9 mouse cellular contexts compared by ENCODE assay signal in genomic region chr2:25331470-25331869, GRCm38 (mm10). TPM values are rescaled to one million over a fixed set of nuclear protein-coding genes. Genes with fewer than 3 reads are reported as not detected.
DNase-seq lines count a peak whose midpoint lies in the region; ATAC-seq and TF ChIP-seq lines count a peak whose summit lies in the region.
"Had no signal": no experiment of that assay in that cellular context is flagged by ENCODE, and none has a peak within 500 bp of the region (broad histone marks: within the 10 kb centered on the region; RNA-seq: fewer than 3 reads in every experiment).

No protein-coding gene starts in this region.

- peak overlapping the region; percentile 97 for H3K4me2 ChIP-seq in forebrain, embryonic 13.5 days
- H3K4me2 ChIP-seq in liver, embryonic 14.5 days (ENCODE audit: low read depth) = peak overlapping the region; percentile 92

- no peak overlapping the region for H3K27ac ChIP-seq in forebrain, embryonic 13.5 days
- H3K27ac ChIP-seq in liver, embryonic 14.5 days = no peak overlapping the region

- H3K4me3 ChIP-seq in forebrain, embryonic 13.5 days = peak overlapping the region; percentile 90
- peak overlapping the region; percentile 86 to 99 for H3K4me3 ChIP-seq in liver, embryonic 14.5 days (ENCODE audit: insufficient read depth in 1 of 2, low read depth in 2 of 2, low read length in 2 of 2)

- no peak for TF ChIP-seq CTCF in liver, embryonic 14.5 days (IDR thresholded peaks at IDR 0.05; ENCODE audit: low read depth)

- 63% methylated on average over 9 of the region's 9 CpGs for WGBS in forebrain, embryonic 13.5 days
- 38% methylated on average over 9 of the region's 9 CpGs for WGBS in liver, embryonic 14.5 days (ENCODE audit: insufficient replicate concordance)

- H3K9ac ChIP-seq in forebrain, embryonic 13.5 days = peak overlapping the region; percentile 92
- H3K9ac ChIP-seq in liver, embryonic 14.5 days (replicated peaks) = peak overlapping the region; percentile 95

- no peaks in the 10 kb centered on the region for H3K9me3 ChIP-seq in forebrain, embryonic 13.5 days (replicated peaks)
- no peaks in the 10 kb centered on the region for H3K9me3 ChIP-seq in liver, embryonic 14.5 days (ENCODE audit: control insufficient read depth, low read length)

- no peaks in the 10 kb centered on the region for H3K27me3 ChIP-seq in forebrain, embryonic 13.5 days
- H3K27me3 ChIP-seq in liver, embryonic 14.5 days (ENCODE audit: control insufficient read depth, insufficient read depth, low read length) = no peaks in the 10 kb centered on the region; the same call in 1 of the 2 replicates

- H3K4me1 ChIP-seq in forebrain, embryonic 13.5 days = peaks cover 21% of the 10 kb centered on the region
- H3K4me1 ChIP-seq in liver, embryonic 14.5 days (replicated peaks; ENCODE audit: control insufficient read depth in 2 of 2, insufficient read depth in 2 of 2, low read length in 1 of 2) = peaks cover 12 to 14% of the 10 kb centered on the region in 2 experiments

- no peak for ATAC-seq in forebrain, embryonic 13.5 days
- ATAC-seq in liver, embryonic 14.5 days (ENCODE audit: insufficient read depth) = no peak
- no peak for ATAC-seq in CD4-positive, CD25-positive, alpha-beta regulatory T cell, adult 4 months

- no peak for TF ChIP-seq EP300 in liver, embryonic 14.5 days (IDR thresholded peaks at IDR 0.05; ENCODE audit: low read depth)

- DNase-seq in embryo, embryonic 10.5 days (ENCODE audit: low spot score) = peak; percentile 5
- DNase-seq in embryo, embryonic 11 days = no peak
- DNase-seq in A20 (ENCODE audit: low read depth, low spot score) = peak; percentile 35
- no peak for DNase-seq in liver, embryonic 14.5 days (ENCODE audit: low read depth in 3 of 3, low spot score in 3 of 3)
- no peak for DNase-seq in thymus, postnatal 0 days (ENCODE audit: low spot score)
- DNase-seq in cerebellum, adult 11-12 months = no peak
- DNase-seq: gastrocnemius, postnatal 14 days had no signal

- peaks cover 27% of the 10 kb centered on the region for H3K36me3 ChIP-seq in forebrain, embryonic 13.5 days (ENCODE audit: poor library complexity, severe bottlenecking)
- peaks cover 5% of the 10 kb centered on the region for H3K36me3 ChIP-seq in liver, embryonic 14.5 days (replicated peaks; ENCODE audit: control insufficient read depth, insufficient read depth, low read depth)

RNA-seq across cellular contexts. Expression of gene Man1b1, which starts 0.7 kb away (rescaled TPM):
- polyA plus RNA-seq in forebrain, embryonic 13.5 days (2015; fragmentation: Nextera tagmentation; extraction: Ambion mirVana) = 59.2 and 63.2 TPM in 2 replicates
- polyA plus RNA-seq in liver, embryonic 14.5 days (2012; rRNA removed) = 5.3 and 6.6 TPM in 2 replicates
- polyA plus RNA-seq in liver, embryonic 14.5 days (2014; fragmentation: Nextera tagmentation; extraction: Ambion mirVana) = 25.4 and 28.2 TPM in 2 replicates
- 10 to 100 TPM; 21.7 to 32.4 TPM for polyA plus RNA-seq in CD4-positive, CD25-positive, alpha-beta regulatory T cell, adult 4 months (2017; shearing (Covaris generic))
- polyA plus RNA-seq in thymus, postnatal 0 days (2015; fragmentation: Nextera tagmentation; extraction: Ambion mirVana) = 37.1 and 40.7 TPM in 2 replicates

RNA-seq across cellular contexts. Expression of gene Grin1, which starts 12.5 kb away (rescaled TPM):
- polyA plus RNA-seq in forebrain, embryonic 13.5 days (2015; fragmentation: Nextera tagmentation; extraction: Ambion mirVana) = 5.6 and 7.9 TPM in 2 replicates
- polyA plus RNA-seq in liver, embryonic 14.5 days (2012; rRNA removed) = 0.02 and 0.05 TPM in 2 replicates
- polyA plus RNA-seq in liver, embryonic 14.5 days (2014; fragmentation: Nextera tagmentation; extraction: Ambion mirVana) = 0.06 and 0.14 TPM in 2 replicates
- not detected for polyA plus RNA-seq in CD4-positive, CD25-positive, alpha-beta regulatory T cell, adult 4 months (2017; shearing (Covaris generic))
- 0.12 and 0.21 TPM in 2 replicates for polyA plus RNA-seq in thymus, postnatal 0 days (2015; fragmentation: Nextera tagmentation; extraction: Ambion mirVana)

RNA-seq across cellular contexts. Expression of gene Dpp7, which starts 24.7 kb away (rescaled TPM):
- polyA plus RNA-seq in forebrain, embryonic 13.5 days (2015; fragmentation: Nextera tagmentation; extraction: Ambion mirVana) = 22.8 and 23.3 TPM in 2 replicates
- polyA plus RNA-seq in liver, embryonic 14.5 days (2012; rRNA removed) = 9.3 and 10.6 TPM in 2 replicates
- polyA plus RNA-seq in liver, embryonic 14.5 days (2014; fragmentation: Nextera tagmentation; extraction: Ambion mirVana) = 9.4 and 12.8 TPM in 2 replicates
- polyA plus RNA-seq in CD4-positive, CD25-positive, alpha-beta regulatory T cell, adult 4 months (2017; shearing (Covaris generic)) = 10 to 100 TPM; 15.5 to 24.6 TPM
- polyA plus RNA-seq in thymus, postnatal 0 days (2015; fragmentation: Nextera tagmentation; extraction: Ambion mirVana) = 8.7 and 9.1 TPM in 2 replicates

RNA-seq across cellular contexts. Expression of gene Uap1l1, which starts 34.0 kb away (rescaled TPM):
- 2.2 and 3.5 TPM in 2 replicates for polyA plus RNA-seq in forebrain, embryonic 13.5 days (2015; fragmentation: Nextera tagmentation; extraction: Ambion mirVana)
- polyA plus RNA-seq in liver, embryonic 14.5 days (2012; rRNA removed) = 2.9 and 3.8 TPM in 2 replicates
- 9.3 and 14.1 TPM in 2 replicates for polyA plus RNA-seq in liver, embryonic 14.5 days (2014; fragmentation: Nextera tagmentation; extraction: Ambion mirVana)
- 10 to 100 TPM; 18.0 to 18.8 TPM for polyA plus RNA-seq in CD4-positive, CD25-positive, alpha-beta regulatory T cell, adult 4 months (2017; shearing (Covaris generic))
- 21.3 and 24.6 TPM in 2 replicates for polyA plus RNA-seq in thymus, postnatal 0 days (2015; fragmentation: Nextera tagmentation; extraction: Ambion mirVana)

RNA-seq across cellular contexts. Expression of gene Sapcd2, which starts 40.7 kb away (rescaled TPM):
- polyA plus RNA-seq in forebrain, embryonic 13.5 days (2015; fragmentation: Nextera tagmentation; extraction: Ambion mirVana) = 49.4 and 62.3 TPM in 2 replicates
- polyA plus RNA-seq in liver, embryonic 14.5 days (2012; rRNA removed) = 20.1 and 21.5 TPM in 2 replicates
- 17.9 and 20.5 TPM in 2 replicates for polyA plus RNA-seq in liver, embryonic 14.5 days (2014; fragmentation: Nextera tagmentation; extraction: Ambion mirVana)
- polyA plus RNA-seq in CD4-positive, CD25-positive, alpha-beta regulatory T cell, adult 4 months (2017; shearing (Covaris generic)) = 1 to 10 TPM in 1 of 2 experiments, under 1 TPM in 1; 0.58 to 1.2 TPM
- 22.8 and 25.4 TPM in 2 replicates for polyA plus RNA-seq in thymus, postnatal 0 days (2015; fragmentation: Nextera tagmentation; extraction: Ambion mirVana)

Comparison
In these comparisons a context has a peak if more than half of its experiments do, and no peak if none do; other contexts are left out.
1. DNase-seq: peak in embryo, embryonic 10.5 days (single experiment) and A20 (single experiment); none in embryo, embryonic 11 days (single experiment), liver, embryonic 14.5 days (0 of 3), thymus, postnatal 0 days (single experiment) and cerebellum, adult 11-12 months (single experiment).